Comparison of ENCODE assay signal across 8 mouse cellular contexts in the genomic region with DNA sequence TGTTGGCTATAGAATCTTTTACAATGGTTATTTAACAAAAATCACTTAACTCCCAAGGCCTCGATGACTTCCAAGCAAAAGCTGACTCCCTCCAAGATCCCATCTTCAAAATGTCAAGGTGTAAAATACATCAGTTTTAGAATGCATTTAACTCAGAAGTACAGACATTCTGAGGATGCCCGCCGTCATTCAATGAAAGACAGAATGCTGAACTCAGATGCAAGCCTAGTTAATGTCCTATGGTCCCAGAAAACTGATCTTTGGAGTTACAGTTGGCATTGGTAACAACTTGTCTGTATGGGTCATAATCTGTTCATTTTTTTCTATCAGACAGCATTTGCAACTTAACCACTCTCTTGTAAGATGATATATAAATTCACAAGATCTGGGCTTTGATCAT. TPM values are rescaled to one million over a fixed set of nuclear protein-coding genes. Genes with fewer than 3 reads are reported as not detected.
DNase-seq lines count a peak whose midpoint lies in the region; ATAC-seq and TF ChIP-seq lines count a peak whose summit lies in the region.

No protein-coding gene starts in this region.

- no peaks in the 10 kb centered on the region for H3K9me3 ChIP-seq in liver, embryonic 11.5 days (ENCODE audit: control insufficient read depth, low read length)
- H3K9me3 ChIP-seq in stomach, embryonic 16.5 days (replicated peaks; ENCODE audit: control insufficient read depth, low read length): no peaks in the 10 kb centered on the region

- peak overlapping the region; percentile 91 for H3K4me3 ChIP-seq in heart, adult 2 months
- peak overlapping the region; percentile 98 for H3K4me3 ChIP-seq in testis, adult 2 months (ENCODE audit: control insufficient read depth, low read depth, low read length)
- peak overlapping the region; percentile 75 for H3K4me3 ChIP-seq in liver, embryonic 11.5 days (ENCODE audit: low read depth, low read length)
- H3K4me3 ChIP-seq in stomach, embryonic 16.5 days (replicated peaks; ENCODE audit: low read length): peak overlapping the region; percentile 49

- no peak for TF ChIP-seq CTCF in heart, adult 2 months (IDR thresholded peaks at IDR 0.05)
- no peak for TF ChIP-seq CTCF in testis, adult 2 months (IDR thresholded peaks at IDR 0.05; ENCODE audit: control insufficient read depth, insufficient read depth, insufficient replicate concordance, low read depth, low read length)

- H3K4me1 ChIP-seq in heart, adult 2 months (ENCODE audit: control insufficient read depth, insufficient read depth, low read length): peaks cover 5% of the 10 kb centered on the region; the same call in 1 of the 2 replicates
- H3K4me1 ChIP-seq in testis, adult 2 months (ENCODE audit: control insufficient read depth, insufficient read depth, low read length): peaks cover 6% of the 10 kb centered on the region
- peaks cover 14% of the 10 kb centered on the region for H3K4me1 ChIP-seq in liver, embryonic 11.5 days (replicated peaks; ENCODE audit: control insufficient read depth, insufficient read depth, low read length)
- H3K4me1 ChIP-seq in stomach, embryonic 16.5 days (ENCODE audit: control insufficient read depth, insufficient read depth, low read length): peaks cover 19% of the 10 kb centered on the region

- H3K27ac ChIP-seq in heart, adult 2 months: peak overlapping the region; percentile 86
- H3K27ac ChIP-seq in testis, adult 2 months (ENCODE audit: control insufficient read depth, insufficient read depth, low read depth, low read length): peak overlapping the region; percentile 93
- peak overlapping the region; percentile 78; the same call in 1 of the 2 replicates for H3K27ac ChIP-seq in liver, embryonic 11.5 days (ENCODE audit: low read depth, low read length)
- H3K27ac ChIP-seq in stomach, embryonic 16.5 days (ENCODE audit: low read length): peak overlapping the region; percentile 91

- H3K36me3 ChIP-seq in heart, adult 2 months (ENCODE audit: control insufficient read depth, insufficient read depth, low read length): peaks cover 9% of the 10 kb centered on the region
- no peaks in the 10 kb centered on the region for H3K36me3 ChIP-seq in testis, adult 2 months (ENCODE audit: control insufficient read depth, insufficient read depth, low read length)
- H3K36me3 ChIP-seq in liver, embryonic 11.5 days (ENCODE audit: control insufficient read depth, insufficient read depth, low read length): peaks cover 2% of the 10 kb centered on the region; the same call in 1 of the 2 replicates
- peaks cover 11% of the 10 kb centered on the region; the same call in 1 of the 2 replicates for H3K36me3 ChIP-seq in stomach, embryonic 16.5 days (ENCODE audit: control insufficient read depth, insufficient read depth, low read length)

- peak overlapping the region; percentile 73 for H3K4me2 ChIP-seq in liver, embryonic 11.5 days
- peak overlapping the region; percentile 74 for H3K4me2 ChIP-seq in stomach, embryonic 16.5 days (ENCODE audit: low read depth, low read length)

- no peaks in the 10 kb centered on the region for H3K79me2 ChIP-seq in heart, adult 2 months (replicated peaks; ENCODE audit: control insufficient read depth, insufficient read depth, low read length)

- no peak for DNase-seq in heart, adult 2 months
- DNase-seq in heart, adult 8-10 months (ENCODE audit: low spot score): no peak
- no peak for DNase-seq in testis, postnatal 10 days (ENCODE audit: low spot score)
- DNase-seq in liver, embryonic 11.5 days (ENCODE audit: low spot score): no peak
- DNase-seq in frontal cortex, postnatal 36 days (ENCODE audit: low spot score in 2 of 2): no peak
- DNase-seq in cerebellum, adult 8-10 months: no peak

- WGBS in heart, adult 2 months: 80% methylated on average over 3 of the region's 3 CpGs
- WGBS in liver, embryonic 11.5 days: 67% methylated on average over 3 of the region's 3 CpGs
- 84% methylated on average over 3 of the region's 3 CpGs for WGBS in stomach, embryonic 16.5 days

- intact Hi-C loops in heart, adult 2 months (cut with DNase I): loop anchor here (1.0 to 5.0 kb wide), 2 partner anchors 12 to 197 kb away; a partner anchor contains a TSS

- no peak for TF ChIP-seq EP300 in heart, adult 2 months (IDR thresholded peaks at IDR 0.05; ENCODE audit: insufficient read depth, low read depth, low read length)

- ATAC-seq in liver, embryonic 11.5 days (replicated peaks; ENCODE audit: low FRiP score): no peak
- ATAC-seq in stomach, embryonic 16.5 days (ENCODE audit: insufficient read depth, low FRiP score): no peak

- H3K9ac ChIP-seq in heart, adult 2 months (ENCODE audit: low read depth, low read length): peak overlapping the region; percentile 80
- peak overlapping the region; percentile 65 for H3K9ac ChIP-seq in liver, embryonic 11.5 days (ENCODE audit: low read depth, low read length)
- peak overlapping the region; percentile 73 for H3K9ac ChIP-seq in stomach, embryonic 16.5 days (ENCODE audit: low read length)

- TF ChIP-seq POLR2A in heart, adult 2 months (IDR thresholded peaks at IDR 0.05; ENCODE audit: insufficient read depth, low read depth, low read length): no peak
- no peak for TF ChIP-seq POLR2A in testis, adult 2 months (IDR thresholded peaks at IDR 0.05; ENCODE audit: control insufficient read depth, low read depth, low read length)

- no peaks in the 10 kb centered on the region for H3K27me3 ChIP-seq in heart, adult 2 months (ENCODE audit: control insufficient read depth, insufficient read depth, low read length)
- no peaks in the 10 kb centered on the region for H3K27me3 ChIP-seq in testis, adult 2 months (ENCODE audit: control insufficient read depth, insufficient read depth, low read length)
- H3K27me3 ChIP-seq in liver, embryonic 11.5 days (replicated peaks; ENCODE audit: control insufficient read depth, insufficient read depth, low read length): no peaks in the 10 kb centered on the region
- no peaks in the 10 kb centered on the region for H3K27me3 ChIP-seq in stomach, embryonic 16.5 days (ENCODE audit: control insufficient read depth, insufficient read depth, low read length)

RNA-seq across cellular contexts. Expression of a gene that starts 0.6 kb away (rescaled TPM):
- total RNA-seq in heart, adult 2 months (2021): 1 to 10 TPM; 3.2 to 4.8 TPM
- polyA plus RNA-seq in heart, adult 2 months (2012; rRNA removed): 0.92 and 1.8 TPM in 2 replicates
- 1 to 10 TPM; 2.9 to 5.4 (median 3.2) TPM for total RNA-seq in heart, adult 8-10 months (2022)
- polyA plus RNA-seq in testis, adult 2 months (2012; rRNA removed): 1.5 and 2.3 TPM in 2 replicates
- polyA plus RNA-seq in liver, embryonic 11.5 days (2014; fragmentation: Nextera tagmentation; extraction: Ambion mirVana): 47.5 and 51.5 TPM in 2 replicates
- 26.2 and 30.9 TPM in 2 replicates for polyA plus RNA-seq in stomach, embryonic 16.5 days (2015; fragmentation: Nextera tagmentation; extraction: Ambion mirVana)

RNA-seq across cellular contexts. Expression of a gene that starts 0.7 kb away (rescaled TPM):
- 1 to 10 TPM; 7.0 TPM for total RNA-seq in heart, adult 2 months (2021)
- 3.4 and 4.3 TPM in 2 replicates for polyA plus RNA-seq in heart, adult 2 months (2012; rRNA removed)
- total RNA-seq in heart, adult 8-10 months (2022): 10 to 100 TPM in 2 of 4 experiments, 1 to 10 TPM in 2; 8.6 to 13.7 (median 9.6) TPM
- 18.6 and 20.9 TPM in 2 replicates for polyA plus RNA-seq in testis, adult 2 months (2012; rRNA removed)
- 0.58 and 0.79 TPM in 2 replicates for polyA plus RNA-seq in liver, embryonic 11.5 days (2014; fragmentation: Nextera tagmentation; extraction: Ambion mirVana)
- 0.72 and 1.1 TPM in 2 replicates for polyA plus RNA-seq in stomach, embryonic 16.5 days (2015; fragmentation: Nextera tagmentation; extraction: Ambion mirVana)

RNA-seq across cellular contexts. Expression of a gene that starts 17.6 kb away (rescaled TPM):
- total RNA-seq in heart, adult 2 months (2021): 10 to 100 TPM; 63.3 to 71.4 TPM
- 78.1 and 89.8 TPM in 2 replicates for polyA plus RNA-seq in heart, adult 2 months (2012; rRNA removed)
- 10 to 100 TPM; 51.9 to 65.0 (median 59.6) TPM for total RNA-seq in heart, adult 8-10 months (2022)
- polyA plus RNA-seq in testis, adult 2 months (2012; rRNA removed): 137 and 141 TPM in 2 replicates
- polyA plus RNA-seq in liver, embryonic 11.5 days (2014; fragmentation: Nextera tagmentation; extraction: Ambion mirVana): 8.5 and 12.5 TPM in 2 replicates
- polyA plus RNA-seq in stomach, embryonic 16.5 days (2015; fragmentation: Nextera tagmentation; extraction: Ambion mirVana): 32.8 and 36.9 TPM in 2 replicates
